Mouse (Mus musculus) hindbrain, embryonic 10.5 days (tissue): ENCODE measurements around the gene Rps8. TPM values are rescaled to one million over a fixed set of nuclear protein-coding genes. Genes with fewer than 3 reads are reported as not detected.

Experiments used
- DNase-seq: peaks from one replicate; pipeline ENCODE4 v3.0.0-alpha.2; 2017; ENCODE audit warnings: low spot score
- H3K27ac ChIP-seq: fragments of 300-500 bp; sonication (generic); 2 replicates; pipeline ENCODE4 v1.5.1; 2016; ENCODE audit warnings: mild to moderate bottlenecking, moderate library complexity
- H3K27me3 ChIP-seq: fragments of 300-500 bp; sonication (generic); 2 replicates; pipeline ENCODE4 v1.6.1; 2016; ENCODE audit warnings: mild to moderate bottlenecking; ENCODE audit not compliant: poor library complexity, insufficient read depth, severe bottlenecking
- H3K36me3 ChIP-seq: fragments of 300-500 bp; sonication (generic); 2 replicates; pipeline ENCODE4 v1.6.1; 2016; ENCODE audit warnings: mild to moderate bottlenecking, moderate library complexity
- H3K4me1 ChIP-seq: fragments of 300-500 bp; sonication (generic); replicated peaks from 2 replicates; pipeline ENCODE4 v1.6.1; 2016; ENCODE audit warnings: mild to moderate bottlenecking
- H3K4me3 ChIP-seq: fragments of 300-500 bp; sonication (generic); 2 replicates; pipeline ENCODE4 v1.5.1; 2016; ENCODE audit warnings: mild to moderate bottlenecking, moderate library complexity
- H3K9me3 ChIP-seq: fragments of 300-500 bp; sonication (generic); 2 replicates; pipeline ENCODE4 v1.6.1; 2016; ENCODE audit warnings: mild to moderate bottlenecking, moderate library complexity
- WGBS: fragments of 180-500 bp; shearing (Covaris S2); methylation state at CpG from one replicate; pipeline ENCODE4 v1.1.7; 2016; 5-methylcytosine and 5-hydroxymethylcytosine counted together
- polyA plus RNA-seq: library from polyadenylated mRNA; unstranded; fragments of >200 nt; fragmentation: Nextera tagmentation; extraction: Ambion mirVana; gene quantifications from 2 replicates; pipeline ENCODE4 v1.2.1, GENCODE M21; 2016

Gene Rps8
- polyA plus RNA-seq, 1 experiment from 2014 or later = 660 TPM

GRCm38 (mm10) chr4:117117931-117118330 is 38.1 kb downstream of the Rps8 start:
- H3K36me3 ChIP-seq = peaks cover 22% of the 10 kb centered on the region
- no peak overlapping the region for H3K27ac ChIP-seq
- H3K4me1 ChIP-seq = peaks cover 16% of the 10 kb centered on the region
- no peak for DNase-seq
- H3K27me3 ChIP-seq = no peaks in the 10 kb centered on the region
- WGBS = 94% methylated on average over 7 of the region's 7 CpGs
- H3K4me3 ChIP-seq = no peak overlapping the region
- no peaks in the 10 kb centered on the region for H3K9me3 ChIP-seq

GRCm38 (mm10) chr4:117115592-117115991 is 40.5 kb downstream of the Rps8 start:
- 90% methylated on average over 5 of the region's 5 CpGs for WGBS
- Histone ChIP-seq H3K4me1 (peaks cover 7% of the 10 kb centered on the region), H3K9me3 (no peaks in the 10 kb centered on the region), H3K36me3 (peaks cover 40% of the 10 kb centered on the region), H3K27me3 (no peaks in the 10 kb centered on the region), H3K27ac (no peak overlapping the region), H3K4me3 (no peak overlapping the region)
- no peak for DNase-seq

- WGBS = 83% methylated on average over 1 of the region's 1 CpGs
- no peak overlapping the region for H3K27ac ChIP-seq
- no peaks in the 10 kb centered on the region for H3K9me3 ChIP-seq
- H3K4me3 ChIP-seq = no peak overlapping the region
- no peaks in the 10 kb centered on the region for H3K4me1 ChIP-seq
- peaks cover 63% of the 10 kb centered on the region for H3K36me3 ChIP-seq
- no peaks in the 10 kb centered on the region for H3K27me3 ChIP-seq
- no peak for DNase-seq
Observed at GRCm38 (mm10) chr4:117113237-117113636, 42.8 kb downstream of the Rps8 start.

GRCm38 (mm10) chr4:117110985-117111384 is 45.1 kb downstream of the Rps8 start:
- 89% methylated on average over 11 of the region's 11 CpGs for WGBS
- Histone ChIP-seq H3K27me3 (no peaks in the 10 kb centered on the region), H3K4me3 (no peak overlapping the region), H3K27ac (no peak overlapping the region), H3K9me3 (no peaks in the 10 kb centered on the region), H3K4me1 (0 out of 2 replicates have a peak, but pooled peaks cover under 1% of the 10 kb centered on the region), H3K36me3 (peaks cover 75% of the 10 kb centered on the region)
- no peak for DNase-seq

GRCm38 (mm10) chr4:117110249-117110648 is 45.8 kb downstream of the Rps8 start:
- no peak overlapping the region for H3K27ac ChIP-seq
- H3K4me3 ChIP-seq = no peak overlapping the region
- H3K9me3 ChIP-seq = no peaks in the 10 kb centered on the region
- H3K36me3 ChIP-seq = peaks cover 83% of the 10 kb centered on the region
- peaks cover 7% of the 10 kb centered on the region for H3K4me1 ChIP-seq
- WGBS = 92% methylated on average over 13 of the region's 13 CpGs
- no peaks in the 10 kb centered on the region for H3K27me3 ChIP-seq
- no peak for DNase-seq

GRCm38 (mm10) chr4:117109330-117109729 is 46.7 kb downstream of the Rps8 start:
- no peak overlapping the region for H3K4me3 ChIP-seq
- peaks cover 7% of the 10 kb centered on the region for H3K4me1 ChIP-seq
- no peak for DNase-seq
- no peak overlapping the region for H3K27ac ChIP-seq
- peaks cover 79% of the 10 kb centered on the region for H3K36me3 ChIP-seq
- WGBS = 94% methylated on average over 25 of the region's 25 CpGs
- no peaks in the 10 kb centered on the region for H3K9me3 ChIP-seq
- no peaks in the 10 kb centered on the region for H3K27me3 ChIP-seq

- H3K9me3 ChIP-seq = no peaks in the 10 kb centered on the region
Observed at GRCm38 (mm10) chr4:117108524-117108849, 47.6 kb downstream of the Rps8 start.

GRCm38 (mm10) chr4:117107813-117108523 is 48.1 kb downstream of the Rps8 start:
- Histone ChIP-seq H3K4me1 (peaks cover 7% of the 10 kb centered on the region), H3K9me3 (no peaks in the 10 kb centered on the region), H3K36me3 (peaks cover 68% of the 10 kb centered on the region), H3K4me3 (no peak overlapping the region), H3K27me3 (no peaks in the 10 kb centered on the region; the same call in 1 of the 2 replicates), H3K27ac (no peak overlapping the region)
- 89% methylated on average over 18 of the region's 18 CpGs for WGBS
- no peak for DNase-seq

More at GRCm38 (mm10) chr4:117108524-117108849, 47.6 kb downstream of the Rps8 start:
- H3K4me3 ChIP-seq = no peak overlapping the region
- no peak overlapping the region for H3K27ac ChIP-seq
- DNase-seq = no peak
- H3K4me1 ChIP-seq = peaks cover 7% of the 10 kb centered on the region
- 94% methylated on average over 6 of the region's 6 CpGs for WGBS
- H3K36me3 ChIP-seq = peaks cover 73% of the 10 kb centered on the region
- H3K27me3 ChIP-seq = no peaks in the 10 kb centered on the region; the same call in 1 of the 2 replicates

GRCm38 (mm10) chr4:117105127-117105526 is 50.9 kb downstream of the Rps8 start:
- WGBS = 64% methylated on average over 10 of the region's 10 CpGs
- H3K27me3 ChIP-seq = no peaks in the 10 kb centered on the region; the same call in 1 of the 2 replicates
- H3K27ac ChIP-seq = no peak overlapping the region
- no peak overlapping the region for H3K4me3 ChIP-seq
- DNase-seq = no peak
- peaks cover 59% of the 10 kb centered on the region for H3K36me3 ChIP-seq
- H3K9me3 ChIP-seq = no peaks in the 10 kb centered on the region
- peaks cover 10% of the 10 kb centered on the region for H3K4me1 ChIP-seq

GRCm38 (mm10) chr4:117104672-117105071 is 51.4 kb downstream of the Rps8 start:
- 81% methylated on average over 10 of the region's 10 CpGs for WGBS
- no peak overlapping the region for H3K27ac ChIP-seq
- H3K4me1 ChIP-seq = peaks cover 10% of the 10 kb centered on the region
- H3K27me3 ChIP-seq = no peaks in the 10 kb centered on the region; the same call in 1 of the 2 replicates
- H3K4me3 ChIP-seq = no peak overlapping the region
- peaks cover 54% of the 10 kb centered on the region for H3K36me3 ChIP-seq
- no peak for DNase-seq
- no peaks in the 10 kb centered on the region for H3K9me3 ChIP-seq

Other genes starting within 250 kb of the Rps8 start
- 106 and 115 TPM in 2 replicates for gene Urod, start 161.8 kb downstream of the Rps8 start, polyA plus RNA-seq
- gene Hectd3, start 160.9 kb downstream of the Rps8 start, polyA plus RNA-seq = 11.3 and 15.4 TPM in 2 replicates
- 49.1 and 56.2 TPM in 2 replicates for gene Eif2b3, start 136.8 kb downstream of the Rps8 start, polyA plus RNA-seq
- 5.8 and 6.9 TPM in 2 replicates for gene Ptch2, start 60.2 kb downstream of the Rps8 start, polyA plus RNA-seq
- 4.4 and 4.8 TPM in 2 replicates for gene Btbd19, start 30.5 kb downstream of the Rps8 start, polyA plus RNA-seq
- 0.71 TPM in 1 of 2 replicates, not detected in the other for gene Tctex1d4, start 29.4 kb downstream of the Rps8 start, polyA plus RNA-seq
- 41.8 and 58.6 TPM in 2 replicates for gene Plk3, start 22.3 kb downstream of the Rps8 start, polyA plus RNA-seq
- gene Kif2c, start 26.4 kb upstream of the Rps8 start, polyA plus RNA-seq = 76.6 and 99.4 TPM in 2 replicates
- gene Tmem53, start 95.7 kb upstream of the Rps8 start, polyA plus RNA-seq = 10.7 and 13.1 TPM in 2 replicates
- gene Armh1, start 95.9 kb upstream of the Rps8 start, polyA plus RNA-seq = 0.39 and 0.62 TPM in 2 replicates